8 mouse cellular contexts compared by ENCODE assay signal in the genomic region with DNA sequence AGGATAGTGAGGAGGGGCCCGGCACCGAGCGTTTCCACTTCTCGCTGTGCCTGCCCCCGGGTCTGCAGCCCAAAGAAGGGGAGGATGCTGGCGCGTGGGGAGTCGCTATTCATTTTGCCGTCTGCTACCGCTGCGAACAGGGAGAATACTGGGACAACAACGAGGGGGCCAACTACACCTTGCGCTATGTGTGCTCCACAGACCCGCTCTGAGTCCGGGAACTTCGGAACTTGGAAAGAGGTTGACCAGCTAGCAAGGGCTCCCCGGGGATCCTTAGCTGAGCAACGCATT. TPM values are rescaled to one million over a fixed set of nuclear protein-coding genes. Genes with fewer than 3 reads are reported as not detected.
A peak's percentile ranks its signal among the peaks of the same experiment; 100 is the strongest.
DNase-seq lines count a peak whose midpoint lies in the region; ATAC-seq and TF ChIP-seq lines count a peak whose summit lies in the region.

No protein-coding gene starts in this region.

- H3K36me3 ChIP-seq in liver, adult 2 months (ENCODE audit: control insufficient read depth, insufficient read depth, low read length): no peaks in the 10 kb centered on the region
- H3K36me3 ChIP-seq in embryonic facial prominence, embryonic 15.5 days: no peaks in the 10 kb centered on the region
- no peaks in the 10 kb centered on the region for H3K36me3 ChIP-seq in hindbrain, embryonic 16.5 days (ENCODE audit: control insufficient read depth, insufficient read depth, low read length)
- H3K36me3 ChIP-seq in neural tube, embryonic 13.5 days: no peaks in the 10 kb centered on the region

- H3K4me2 ChIP-seq in embryonic facial prominence, embryonic 15.5 days (replicated peaks): peak overlapping the region; percentile 100
- peak overlapping the region; percentile 100 for H3K4me2 ChIP-seq in hindbrain, embryonic 16.5 days (ENCODE audit: low read length)
- peak overlapping the region; percentile 84 for H3K4me2 ChIP-seq in neural tube, embryonic 13.5 days

- no peaks in the 10 kb centered on the region for H3K79me2 ChIP-seq in liver, adult 2 months (ENCODE audit: control insufficient read depth, insufficient read depth, low read length)

- peak overlapping the region; percentile 63 for H3K4me3 ChIP-seq in liver, adult 2 months (ENCODE audit: insufficient read depth, low read depth, low read length)
- H3K4me3 ChIP-seq in embryonic facial prominence, embryonic 15.5 days (replicated peaks): peak overlapping the region; percentile 59
- H3K4me3 ChIP-seq in hindbrain, embryonic 16.5 days (ENCODE audit: low read length): peak overlapping the region; percentile 72
- peak overlapping the region; percentile 51 for H3K4me3 ChIP-seq in neural tube, embryonic 13.5 days

- peaks cover 8% of the 10 kb centered on the region; the same call in 1 of the 2 replicates for H3K4me1 ChIP-seq in liver, adult 2 months (ENCODE audit: control insufficient read depth, insufficient read depth, low read length)
- peaks cover 6% of the 10 kb centered on the region; the same call in 1 of the 2 replicates for H3K4me1 ChIP-seq in embryonic facial prominence, embryonic 15.5 days
- peaks cover 6% of the 10 kb centered on the region for H3K4me1 ChIP-seq in hindbrain, embryonic 16.5 days (ENCODE audit: control insufficient read depth, insufficient read depth, low read depth, low read length)
- H3K4me1 ChIP-seq in neural tube, embryonic 13.5 days (replicated peaks): peaks cover 22% of the 10 kb centered on the region

- no peak for DNase-seq in liver, adult 2 months (ENCODE audit: extremely low read depth, low read depth, low spot score)
- no peak for DNase-seq in liver
- DNase-seq in right cerebral cortex, adult 2 months (ENCODE audit: low spot score in 2 of 2): no peak
- DNase-seq in left cerebral cortex, postnatal 36 days (ENCODE audit: low spot score in 2 of 2): no peak
- no peak for DNase-seq in yolk sac, embryonic 10.5 days (ENCODE audit: low spot score)

- intact Hi-C loops in left cerebral cortex, postnatal 36 days (cut with DNase I): no loop called here

- H3K27ac ChIP-seq in liver, adult 2 months (replicated peaks; ENCODE audit: insufficient read depth, low read depth, low read length): no peak overlapping the region
- no peak overlapping the region for H3K27ac ChIP-seq in embryonic facial prominence, embryonic 15.5 days (replicated peaks)
- no peak overlapping the region for H3K27ac ChIP-seq in hindbrain, embryonic 16.5 days (ENCODE audit: low read depth, low read length)
- H3K27ac ChIP-seq in neural tube, embryonic 13.5 days (replicated peaks): no peak overlapping the region

- H3K9ac ChIP-seq in liver, adult 2 months (ENCODE audit: low read depth, low read length): peak overlapping the region; percentile 90
- peak overlapping the region; percentile 24; the same call in 1 of the 2 replicates for H3K9ac ChIP-seq in embryonic facial prominence, embryonic 15.5 days
- peak overlapping the region; percentile 68 for H3K9ac ChIP-seq in hindbrain, embryonic 16.5 days (ENCODE audit: low read depth, low read length)
- peak overlapping the region; percentile 65 for H3K9ac ChIP-seq in neural tube, embryonic 13.5 days

- no peak for ATAC-seq in embryonic facial prominence, embryonic 15.5 days (ENCODE audit: insufficient number of reproducible peaks, low FRiP score, low TSS enrichment, low read depth)
- peak; percentile 24; the same call in 1 of the 2 replicates for ATAC-seq in hindbrain, embryonic 16.5 days
- no peak; the same call in 1 of the 2 replicates for ATAC-seq in neural tube, embryonic 13.5 days (ENCODE audit: low read depth)

- WGBS in liver, adult 2 months: 2% methylated on average over 18 of the region's 18 CpGs
- under 1% methylated on average over 18 of the region's 18 CpGs for WGBS in embryonic facial prominence, embryonic 15.5 days
- 0% methylated on average over 18 of the region's 18 CpGs for WGBS in hindbrain, embryonic 16.5 days
- WGBS in neural tube, embryonic 13.5 days: 0% methylated on average over 18 of the region's 18 CpGs

- TF ChIP-seq POLR2A in liver, adult 2 months (IDR thresholded peaks at IDR 0.05; ENCODE audit: extremely low read depth, insufficient read depth, low read length): no peak

- no peaks in the 10 kb centered on the region for H3K27me3 ChIP-seq in liver, adult 2 months (ENCODE audit: control insufficient read depth, insufficient read depth, low read length)
- H3K27me3 ChIP-seq in embryonic facial prominence, embryonic 15.5 days: peaks cover 11% of the 10 kb centered on the region
- H3K27me3 ChIP-seq in hindbrain, embryonic 16.5 days (replicated peaks; ENCODE audit: control insufficient read depth, insufficient read depth, low read length): peaks cover 12% of the 10 kb centered on the region
- peaks cover 39% of the 10 kb centered on the region for H3K27me3 ChIP-seq in neural tube, embryonic 13.5 days

- no peak for TF ChIP-seq CTCF in liver, adult 2 months (IDR thresholded peaks at IDR 0.05; ENCODE audit: low read depth, low read length)

- H3K9me3 ChIP-seq in embryonic facial prominence, embryonic 15.5 days (replicated peaks): no peaks in the 10 kb centered on the region
- H3K9me3 ChIP-seq in hindbrain, embryonic 16.5 days (ENCODE audit: control insufficient read depth, low read length): no peaks in the 10 kb centered on the region
- no peaks in the 10 kb centered on the region for H3K9me3 ChIP-seq in neural tube, embryonic 13.5 days

RNA-seq across cellular contexts. Expression of a gene that starts 10.7 kb away (rescaled TPM):
- total RNA-seq in liver, adult 2 months (2014; rRNA removed): 4.7 and 7.6 TPM in 2 replicates
- polyA plus RNA-seq in liver, adult 2 months (2012; rRNA removed): 0.22 TPM in 1 of 2 replicates, not detected in the other
- 1.1 and 1.5 TPM in 2 replicates for polyA plus RNA-seq in embryonic facial prominence, embryonic 15.5 days (2015; fragmentation: Nextera tagmentation; extraction: Ambion mirVana)
- polyA plus RNA-seq in hindbrain, embryonic 16.5 days (2015; fragmentation: Nextera tagmentation; extraction: Ambion mirVana): 0.56 and 1.2 TPM in 2 replicates
- 0.15 and 0.40 TPM in 2 replicates for polyA plus RNA-seq in neural tube, embryonic 13.5 days (2015; fragmentation: Nextera tagmentation; extraction: Ambion mirVana)
- total RNA-seq in left cerebral cortex, postnatal 36 days (2021): 10 to 100 TPM; 16.5 to 17.1 TPM

Comparison
In these comparisons a context has a peak if more than half of its experiments do, and no peak if none do; other contexts are left out.
1. H3K9ac ChIP-seq: peak in every context shown above with its lines; median percentile 90 in liver, adult 2 months; 68 in hindbrain, embryonic 16.5 days; 65 in neural tube, embryonic 13.5 days; 24 in embryonic facial prominence, embryonic 15.5 days.